ENCODE assay signal across 10 mouse cellular contexts in genomic region chr9:106154106-106154505, GRCm38 (mm10). TPM values are rescaled to one million over a fixed set of nuclear protein-coding genes. Genes with fewer than 3 reads are reported as not detected.
DNase-seq lines count a peak whose midpoint lies in the region; ATAC-seq lines count a peak whose summit lies in the region.
"Had no signal": no experiment of that assay in that cellular context is flagged by ENCODE, and none has a peak within 500 bp of the region (broad histone marks: within the 10 kb centered on the region; RNA-seq: fewer than 3 reads in every experiment).

No protein-coding gene starts in this region.

- peaks cover 19% of the 10 kb centered on the region for H3K27me3 ChIP-seq in kidney, embryonic 15.5 days
- H3K27me3 ChIP-seq in midbrain, embryonic 13.5 days, result no peaks in the 10 kb centered on the region

- H3K27ac ChIP-seq in kidney, embryonic 15.5 days, result no peak overlapping the region
- peak overlapping the region; percentile 65 for H3K27ac ChIP-seq in midbrain, embryonic 13.5 days
- H3K27ac ChIP-seq: heart, adult 2 months; limb, embryonic 12.5 days had no signal

- H3K4me3 ChIP-seq in kidney, embryonic 15.5 days (replicated peaks), result no peak overlapping the region
- H3K4me3 ChIP-seq in midbrain, embryonic 13.5 days (replicated peaks), result no peak overlapping the region
- H3K4me3 ChIP-seq: heart, adult 2 months; limb, embryonic 12.5 days had no signal

- no peak overlapping the region for H3K4me2 ChIP-seq in kidney, embryonic 15.5 days
- H3K4me2 ChIP-seq in midbrain, embryonic 13.5 days (replicated peaks), result no peak overlapping the region
- H3K4me2 ChIP-seq: limb, embryonic 12.5 days had no signal

- H3K36me3 ChIP-seq in kidney, embryonic 15.5 days, result no peaks in the 10 kb centered on the region
- peaks cover 46% of the 10 kb centered on the region for H3K36me3 ChIP-seq in midbrain, embryonic 13.5 days
- H3K36me3 ChIP-seq: limb, embryonic 12.5 days had no signal

- 82% methylated on average over 9 of the region's 9 CpGs for WGBS in kidney, embryonic 15.5 days
- 90% methylated on average over 9 of the region's 9 CpGs for WGBS in midbrain, embryonic 13.5 days

- peak; percentile 45 to 49 for DNase-seq in cerebellum, postnatal 10 days
- no peak for DNase-seq in cerebellum, adult 8-10 months
- DNase-seq in kidney, postnatal 10 days, result peak; percentile 39
- DNase-seq in adrenal gland, adult 8-10 months, result peak; percentile 78
- no peak for DNase-seq in embryo, embryonic 10 days (ENCODE audit: low spot score)
- no peak for DNase-seq in left cerebral cortex, postnatal 14 days (ENCODE audit: low spot score in 2 of 2)
- DNase-seq: heart, adult 2 months had no signal

- no peak overlapping the region for H3K9ac ChIP-seq in kidney, embryonic 15.5 days
- 0 out of 2 replicates have a peak overlapping the region, but pooled peaks have one; percentile 12 for H3K9ac ChIP-seq in midbrain, embryonic 13.5 days (replicated peaks)
- H3K9ac ChIP-seq: limb, embryonic 12.5 days had no signal

- intact Hi-C loops in left cerebral cortex, postnatal 14 days (cut with DNase I), result no loop called here

- no peak for ATAC-seq in kidney, embryonic 15.5 days (replicated peaks; ENCODE audit: low FRiP score)
- ATAC-seq in midbrain, embryonic 13.5 days, result no peak

- peaks cover 5% of the 10 kb centered on the region for H3K4me1 ChIP-seq in kidney, embryonic 15.5 days
- peaks cover 74% of the 10 kb centered on the region for H3K4me1 ChIP-seq in midbrain, embryonic 13.5 days (replicated peaks)

- no peaks in the 10 kb centered on the region for H3K9me3 ChIP-seq in kidney, embryonic 15.5 days (replicated peaks)
- no peaks in the 10 kb centered on the region for H3K9me3 ChIP-seq in midbrain, embryonic 13.5 days
- H3K9me3 ChIP-seq: limb, embryonic 12.5 days had no signal

RNA-seq across cellular contexts. Expression of gene Glyctk, which starts 3.8 kb away (rescaled TPM):
- 7.9 and 9.4 TPM in 2 replicates for polyA plus RNA-seq in kidney, embryonic 15.5 days (2015; fragmentation: Nextera tagmentation; extraction: Ambion mirVana)
- total RNA-seq in adrenal gland, adult 8-10 months (2022), result 1 to 10 TPM; 1.9 to 5.4 (median 3.0) TPM
- polyA plus RNA-seq in midbrain, embryonic 13.5 days (2015; fragmentation: Nextera tagmentation; extraction: Ambion mirVana), result 10.1 TPM in 2 replicates
- 1 to 10 TPM; 4.8 to 5.6 TPM for total RNA-seq in left cerebral cortex, postnatal 14 days (2021)

RNA-seq across cellular contexts. Expression of gene Wdr82, which starts 16.6 kb away (rescaled TPM):
- 21.9 and 28.3 TPM in 2 replicates for polyA plus RNA-seq in kidney, embryonic 15.5 days (2015; fragmentation: Nextera tagmentation; extraction: Ambion mirVana)
- total RNA-seq in adrenal gland, adult 8-10 months (2022), result 100 to 1,000 TPM in 2 of 4 experiments, 10 to 100 TPM in 2; 64.6 to 102 (median 99.7) TPM
- polyA plus RNA-seq in midbrain, embryonic 13.5 days (2015; fragmentation: Nextera tagmentation; extraction: Ambion mirVana), result 36.0 and 42.5 TPM in 2 replicates
- total RNA-seq in left cerebral cortex, postnatal 14 days (2021), result 100 to 1,000 TPM; 146 to 149 TPM

RNA-seq across cellular contexts. Expression of gene Ppm1m, which starts 45.4 kb away (rescaled TPM):
- 49.0 and 55.1 TPM in 2 replicates for polyA plus RNA-seq in kidney, embryonic 15.5 days (2015; fragmentation: Nextera tagmentation; extraction: Ambion mirVana)
- total RNA-seq in adrenal gland, adult 8-10 months (2022), result 100 to 1,000 TPM in 3 of 4 experiments, 10 to 100 TPM in 1; 95.9 to 143 (median 121) TPM
- 16.7 and 16.9 TPM in 2 replicates for polyA plus RNA-seq in midbrain, embryonic 13.5 days (2015; fragmentation: Nextera tagmentation; extraction: Ambion mirVana)
- 10 to 100 TPM; 16.8 to 19.0 TPM for total RNA-seq in left cerebral cortex, postnatal 14 days (2021)

RNA-seq across cellular contexts. Expression of gene Twf2, which starts 48.8 kb away (rescaled TPM):
- polyA plus RNA-seq in kidney, embryonic 15.5 days (2015; fragmentation: Nextera tagmentation; extraction: Ambion mirVana), result 67.0 and 73.4 TPM in 2 replicates
- total RNA-seq in adrenal gland, adult 8-10 months (2022), result 100 to 1,000 TPM in 3 of 4 experiments, 10 to 100 TPM in 1; 92.9 to 136 (median 118) TPM
- polyA plus RNA-seq in midbrain, embryonic 13.5 days (2015; fragmentation: Nextera tagmentation; extraction: Ambion mirVana), result 52.2 and 53.3 TPM in 2 replicates
- 10 to 100 TPM; 61.6 to 64.0 TPM for total RNA-seq in left cerebral cortex, postnatal 14 days (2021)

RNA-seq across cellular contexts. Expression of gene Col6a4, which starts 57.5 kb away (rescaled TPM):
- polyA plus RNA-seq in kidney, embryonic 15.5 days (2015; fragmentation: Nextera tagmentation; extraction: Ambion mirVana), result 0.55 and 0.64 TPM in 2 replicates
- 1 to 10 TPM in 1 of 4 experiments, under 1 TPM in 3; 0.11 to 1.2 (median 0.58) TPM for total RNA-seq in adrenal gland, adult 8-10 months (2022)
- 0.28 and 0.36 TPM in 2 replicates for polyA plus RNA-seq in midbrain, embryonic 13.5 days (2015; fragmentation: Nextera tagmentation; extraction: Ambion mirVana)
- total RNA-seq in left cerebral cortex, postnatal 14 days (2021), result 1 to 10 TPM; 2.5 to 3.3 TPM
- total RNA-seq: heart, adult 2 months had no signal
- polyA plus RNA-seq: heart, adult 2 months had no signal

Comparison
In these comparisons a context has a peak if more than half of its experiments do, and no peak if none do; other contexts are left out.
1. DNase-seq: peak in cerebellum, postnatal 10 days (2 of 2), kidney, postnatal 10 days (single experiment) and adrenal gland, adult 8-10 months (single experiment); none in cerebellum, adult 8-10 months (single experiment), embryo, embryonic 10 days (single experiment) and left cerebral cortex, postnatal 14 days (0 of 2).
2. RNA of gene Ppm1m, which starts 45.4 kb away (total RNA-seq): 95.9 to 143 TPM in adrenal gland, adult 8-10 months; 16.8 to 19.0 TPM in left cerebral cortex, postnatal 14 days; every median in the first group is over 4 times any median in the second.